Mouse (Mus musculus) olfactory bulb, adult 2 months (tissue): ENCODE results near the gene Slx1b.

ENCODE experiments used
- CTCF ChIP-seq: fragments of 200-500 bp; IDR thresholded peaks from 2 replicates; pipeline ENCODE4 v1.5.1; 2012; ENCODE audit warnings: low read depth, mild to moderate bottlenecking, low read length, moderate library complexity; ENCODE audit not compliant: insufficient read depth
- POLR2A ChIP-seq: fragments of 200-500 bp; IDR thresholded peaks from 2 replicates; pipeline ENCODE4 v1.6.1; 2012; ENCODE audit warnings: mild to moderate bottlenecking, low read depth, low read length, moderate library complexity; ENCODE audit not compliant: insufficient read depth

DNA sequence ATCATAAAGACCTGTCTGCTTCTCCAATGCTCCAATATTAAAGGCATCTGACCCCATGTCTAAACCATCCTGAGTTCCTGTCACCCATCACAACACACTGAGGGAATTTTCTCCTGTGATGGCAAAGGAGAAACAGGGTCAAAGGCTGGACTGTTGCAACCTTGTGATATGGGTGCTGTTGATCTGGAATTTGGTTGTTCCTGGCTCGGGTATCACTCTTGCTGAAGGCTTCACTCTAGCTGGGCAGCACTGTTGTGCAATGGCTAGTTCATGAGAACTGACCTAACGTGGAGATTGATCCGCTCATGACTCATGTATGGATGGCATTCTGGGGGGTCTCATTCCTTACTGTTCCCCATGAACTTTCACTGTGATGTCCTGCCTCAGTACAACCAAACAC, 6.6 kb downstream of the Slx1b start:
- TF ChIP-seq CTCF (no peak), POLR2A (no peak)
